Mouse (Mus musculus): ENCODE data around the gene Pdzd3. TPM values are rescaled to one million over a fixed set of nuclear protein-coding genes. Genes with fewer than 3 reads are reported as not detected.

Gene Pdzd3
- total RNA-seq, 2 experiments from 2014 or later = 0.37 to 0.39 TPM

DNA sequence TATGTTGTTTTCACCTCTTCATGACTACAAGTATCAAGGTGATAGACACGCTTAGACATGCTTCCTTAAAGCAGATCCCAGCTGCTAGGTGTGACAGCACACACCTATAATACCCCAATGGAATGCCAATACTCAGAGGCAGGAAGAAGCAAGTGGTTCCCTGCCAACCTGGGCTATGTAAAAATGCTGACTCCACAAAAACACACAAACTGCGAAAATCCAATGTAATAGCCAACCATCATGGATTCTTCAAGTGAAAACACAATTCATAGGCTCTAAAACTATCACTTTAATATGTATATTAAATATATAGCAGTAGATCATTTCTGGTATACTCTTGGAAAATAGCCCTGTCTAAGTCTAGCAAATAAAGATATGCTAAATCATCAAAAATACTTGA is 43.4 kb downstream of the Pdzd3 start:
- DNase-seq (ENCODE audit: low spot score in 2 of 2) = no peak

- no peak for DNase-seq (ENCODE audit: low spot score in 2 of 2)
Measured at GRCm38 (mm10) chr9:44200458-44200857, 50.8 kb downstream of the Pdzd3 start.

- no peak for DNase-seq (ENCODE audit: low spot score in 2 of 2)
Measured at GRCm38 (mm10) chr9:44199580-44199979, 51.7 kb downstream of the Pdzd3 start.

GRCm38 (mm10) chr9:44199166-44199565 is 52.1 kb downstream of the Pdzd3 start:
- DNase-seq (ENCODE audit: low spot score in 2 of 2) = no peak

Other genes with a start within 250 kb of the Pdzd3 start
- gene Thy1, start 208.1 kb downstream of the Pdzd3 start, total RNA-seq (2021) = 10 to 100 TPM; 21.7 to 33.0 TPM
- 100 to 1,000 TPM in 1 of 2 experiments, 10 to 100 TPM in 1; 96.7 to 121 TPM for gene Usp2, start 184.4 kb downstream of the Pdzd3 start, total RNA-seq (2021)
- not detected for gene Mfrp, start 149.7 kb downstream of the Pdzd3 start, total RNA-seq (2021)
- 10 to 100 TPM; 12.9 to 15.0 TPM for gene C1qtnf5, start 144.2 kb downstream of the Pdzd3 start, total RNA-seq (2021)
- gene Gm49380, start 138.0 kb downstream of the Pdzd3 start, total RNA-seq (2021) = under 1 TPM in 1 of 2 experiments, not detected in 1; 0.10 TPM
- gene Rnf26, start 138.0 kb downstream of the Pdzd3 start, total RNA-seq (2021) = 10 to 100 TPM; 22.0 to 22.9 TPM
- 100 to 1,000 TPM; 156 to 169 TPM for gene Mcam, start 117.0 kb downstream of the Pdzd3 start, total RNA-seq (2021)
- 10 to 100 TPM; 25.4 to 28.7 TPM for gene Cbl, start 17.4 kb downstream of the Pdzd3 start, total RNA-seq (2021)
- gene Ccdc153, start 10.8 kb downstream of the Pdzd3 start, total RNA-seq (2021) = not detected
- gene Nlrx1, start 17.1 kb upstream of the Pdzd3 start, total RNA-seq (2021) = 10 to 100 TPM; 22.7 to 23.0 TPM
- gene Abcg4, start 37.1 kb upstream of the Pdzd3 start, total RNA-seq (2021) = 1 to 10 TPM; 1.5 TPM
- gene Hinfp, start 54.2 kb upstream of the Pdzd3 start, total RNA-seq (2021) = 10 to 100 TPM; 11.2 to 13.7 TPM
- 10 to 100 TPM; 10.5 to 12.8 TPM for gene C2cd2l, start 68.8 kb upstream of the Pdzd3 start, total RNA-seq (2021)
- 10 to 100 TPM; 18.4 to 18.8 TPM for gene Dpagt1, start 74.5 kb upstream of the Pdzd3 start, total RNA-seq (2021)
- gene H2afx, start 83.2 kb upstream of the Pdzd3 start, total RNA-seq (2021) = 10 to 100 TPM; 80.5 to 93.0 TPM
- gene Hmbs, start 92.8 kb upstream of the Pdzd3 start, total RNA-seq (2021) = 10 to 100 TPM; 33.7 to 34.0 TPM
- gene Vps11, start 110.2 kb upstream of the Pdzd3 start, total RNA-seq (2021) = 10 to 100 TPM; 25.4 to 27.9 TPM
- gene Hyou1, start 128.0 kb upstream of the Pdzd3 start, total RNA-seq (2021) = 10 to 100 TPM; 49.2 to 51.3 TPM
- gene Slc37a4, start 145.4 kb upstream of the Pdzd3 start, total RNA-seq (2021) = 10 to 100 TPM; 58.2 to 68.3 TPM
- 1,000 to 10,000 TPM; 1,491 to 1,513 TPM for gene Rps25, start 155.7 kb upstream of the Pdzd3 start, total RNA-seq (2021)
- gene Trappc4, start 156.1 kb upstream of the Pdzd3 start, total RNA-seq (2021) = 10 to 100 TPM; 43.2 to 43.5 TPM
- gene Ccdc84, start 167.1 kb upstream of the Pdzd3 start, total RNA-seq (2021) = 10 to 100 TPM in 1 of 2 experiments, 1 to 10 TPM in 1; 10.0 to 17.3 TPM
- not detected for gene Foxr1, start 189.7 kb upstream of the Pdzd3 start, total RNA-seq (2021)
- under 1 TPM; 0.69 to 0.91 TPM for gene Upk2, start 203.5 kb upstream of the Pdzd3 start, total RNA-seq (2021)
- gene Bcl9l, start 231.4 kb upstream of the Pdzd3 start, total RNA-seq (2021) = 100 to 1,000 TPM; 126 to 131 TPM